Mouse (Mus musculus): ENCODE data around the gene Kif1c.

Kif1c gene

GRCm38 (mm10) chr11:70667271-70668150, 32.8 kb upstream of the Kif1c start:
- DNase-seq, result no peak

GRCm38 (mm10) chr11:70668335-70668770, 32.0 kb upstream of the Kif1c start:
- DNase-seq, result no peak

GRCm38 (mm10) chr11:70668771-70669505, 31.4 kb upstream of the Kif1c start, which contains the start of gene Spag7:
TSS of gene Spag7 (minus strand) at chr11:70669416.
- DNase-seq, result peak; percentile 97

- peak; percentile 55 for DNase-seq
These were observed 30.6 kb upstream of the Kif1c start for GRCm38 (mm10) chr11:70669582-70670345.

- DNase-seq, result peak; percentile 35
These were observed 29.9 kb upstream of the Kif1c start for GRCm38 (mm10) chr11:70670483-70670882.

- DNase-seq, result no peak
These were observed 28.9 kb upstream of the Kif1c start for GRCm38 (mm10) chr11:70671333-70672047.

GRCm38 (mm10) chr11:70674014-70674413, 26.3 kb upstream of the Kif1c start:
- no peak for DNase-seq

GRCm38 (mm10) chr11:70674501-70674900, 25.8 kb upstream of the Kif1c start:
- DNase-seq, result no peak

GRCm38 (mm10) chr11:70678092-70678491, 22.3 kb upstream of the Kif1c start:
- DNase-seq, result no peak

- no peak for DNase-seq
These were observed 21.8 kb upstream of the Kif1c start for GRCm38 (mm10) chr11:70678576-70678975.

- DNase-seq, result no peak
These were observed 21.0 kb upstream of the Kif1c start for GRCm38 (mm10) chr11:70679361-70679760.

GRCm38 (mm10) chr11:70679894-70680293, 20.5 kb upstream of the Kif1c start:
- no peak for DNase-seq

GRCm38 (mm10) chr11:70681170-70681569, 19.2 kb upstream of the Kif1c start:
- DNase-seq, result no peak

GRCm38 (mm10) chr11:70681897-70682581, 18.3 kb upstream of the Kif1c start:
- DNase-seq, result no peak

- DNase-seq, result no peak
These were observed 16.7 kb upstream of the Kif1c start for GRCm38 (mm10) chr11:70683640-70684039.

GRCm38 (mm10) chr11:70686901-70687566, 13.3 kb upstream of the Kif1c start:
- peak; percentile 61 for DNase-seq

- DNase-seq, result peak; percentile 88
These were observed 12.6 kb upstream of the Kif1c start, which contains the start of gene Camta2 for GRCm38 (mm10) chr11:70687601-70688199. TSS of gene Camta2 (minus strand) at chr11:70688105.

GRCm38 (mm10) chr11:70688372-70688771, 12.0 kb upstream of the Kif1c start:
- DNase-seq, result no peak

GRCm38 (mm10) chr11:70689578-70689977, 10.8 kb upstream of the Kif1c start:
- no peak for DNase-seq

GRCm38 (mm10) chr11:70693504-70693903, 6.8 kb upstream of the Kif1c start:
- no peak for DNase-seq

GRCm38 (mm10) chr11:70697376-70697775, 3.0 kb upstream of the Kif1c start:
- no peak for DNase-seq

All from right cerebral cortex, postnatal 25 days (tissue).